Mouse (Mus musculus): ENCODE measurements around the gene Trpd52l3.
"Not testable (repeated sequence)": the region's sequence is repeated elsewhere in the genome, so short reads cannot be mapped to it uniquely, and the experiment has no call there.

The Trpd52l3 gene

DNA sequence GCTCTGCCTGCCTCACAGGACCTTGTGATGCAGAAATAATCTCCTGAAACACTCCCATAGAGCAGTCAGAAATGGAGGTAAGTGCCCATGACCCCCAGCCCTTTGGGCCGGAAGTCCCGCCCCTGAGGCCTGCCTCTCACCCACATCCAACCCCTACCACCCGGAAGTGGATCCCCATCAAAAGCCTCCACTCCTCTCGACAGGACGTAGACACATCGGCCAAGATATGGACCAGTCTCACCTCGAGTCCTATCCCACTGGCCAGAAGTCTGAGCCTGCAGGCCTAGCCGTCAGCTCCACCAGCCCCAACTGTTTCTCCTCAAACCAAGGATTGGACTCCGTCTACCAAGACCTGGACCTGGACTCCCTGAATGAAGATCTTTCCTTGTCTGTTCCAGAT, at the start of gene Trpd52l3:
Gene Trpd52l3 (plus strand): TSS at position 170 of the 400 bp plus-strand sequence.
- no peak for DNase-seq (ENCODE audit: low read depth, low spot score)

DNA sequence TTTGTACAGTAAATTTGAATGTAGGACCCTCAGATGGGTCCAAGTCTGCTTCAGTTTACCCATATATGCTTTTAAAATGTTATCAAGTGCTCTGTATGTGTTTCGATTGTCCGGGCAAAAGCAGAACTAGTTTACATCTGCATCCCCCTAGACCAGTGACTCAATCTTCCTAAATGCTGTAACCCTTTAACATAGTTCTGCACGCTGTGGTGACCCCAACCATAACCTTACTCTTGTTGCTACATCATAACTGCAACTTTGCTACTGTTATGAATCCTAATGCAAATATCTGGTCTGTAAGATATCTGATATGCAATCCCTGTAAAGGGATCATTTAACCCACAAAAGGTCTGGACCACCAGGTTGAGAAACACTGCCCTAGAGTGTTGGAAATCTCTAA, 49.8 kb upstream of the Trpd52l3 start:
- no peak for DNase-seq (ENCODE audit: low read depth, low spot score)

DNA sequence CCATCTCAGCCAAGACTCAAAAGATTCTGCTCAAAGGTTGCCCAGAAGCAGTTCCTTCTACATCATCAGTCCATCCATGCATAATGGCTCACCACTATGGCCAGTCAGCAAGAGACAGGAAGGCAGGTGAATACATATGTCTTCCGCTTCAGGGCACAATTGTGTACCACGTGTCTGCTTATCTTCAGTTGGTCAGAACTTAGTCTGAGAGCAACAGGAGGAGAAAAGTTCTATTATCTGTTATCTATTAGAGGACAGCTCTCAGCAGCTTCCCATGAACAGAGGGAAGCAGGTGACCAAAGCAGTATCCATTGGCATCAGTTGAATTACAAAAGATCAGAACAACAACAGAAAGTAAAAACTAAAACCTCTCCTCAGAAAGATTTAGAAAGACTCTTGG, 48.1 kb upstream of the Trpd52l3 start:
- DNase-seq (ENCODE audit: low read depth, low spot score), result no peak

DNA sequence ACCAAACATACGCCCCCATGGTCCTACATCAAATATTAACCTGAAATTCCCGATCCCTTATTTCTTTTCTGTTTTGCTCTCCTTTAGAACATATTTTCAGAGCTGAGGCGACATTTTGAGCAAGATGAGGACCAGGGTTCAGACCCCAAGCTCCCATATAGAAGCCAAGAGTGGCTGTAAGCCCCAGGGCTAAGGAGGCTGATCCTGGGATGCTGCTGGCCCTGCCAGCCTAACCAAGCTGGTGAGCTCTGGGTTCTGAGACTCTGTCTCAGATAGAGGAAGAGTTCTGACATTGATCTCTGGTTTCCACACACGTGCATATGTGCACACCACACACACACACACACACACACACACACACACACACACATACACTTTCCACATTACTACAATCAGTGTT, 42.7 kb upstream of the Trpd52l3 start:
- no peak for DNase-seq (ENCODE audit: low read depth, low spot score)

DNA sequence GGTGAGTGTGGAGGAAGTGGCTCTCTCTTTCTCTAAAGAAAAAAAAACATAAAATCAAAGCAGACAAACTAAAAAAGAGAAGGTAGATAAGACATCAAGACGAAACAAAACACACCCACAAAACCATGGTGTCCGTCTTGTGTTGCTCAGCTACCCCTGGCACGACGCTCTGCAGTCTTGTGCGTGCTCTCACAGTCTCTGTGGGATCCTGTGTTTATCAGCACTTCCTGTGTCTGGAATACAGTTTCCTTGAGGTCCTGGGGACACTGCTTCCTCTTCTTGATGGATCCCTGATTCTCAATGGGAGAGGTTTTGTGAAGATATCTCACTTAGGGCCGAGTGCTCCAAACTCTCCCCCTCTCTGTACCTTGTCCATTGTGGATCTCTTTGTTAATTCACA, 41.7 kb upstream of the Trpd52l3 start:
- no peak for DNase-seq (ENCODE audit: low read depth, low spot score)

DNA sequence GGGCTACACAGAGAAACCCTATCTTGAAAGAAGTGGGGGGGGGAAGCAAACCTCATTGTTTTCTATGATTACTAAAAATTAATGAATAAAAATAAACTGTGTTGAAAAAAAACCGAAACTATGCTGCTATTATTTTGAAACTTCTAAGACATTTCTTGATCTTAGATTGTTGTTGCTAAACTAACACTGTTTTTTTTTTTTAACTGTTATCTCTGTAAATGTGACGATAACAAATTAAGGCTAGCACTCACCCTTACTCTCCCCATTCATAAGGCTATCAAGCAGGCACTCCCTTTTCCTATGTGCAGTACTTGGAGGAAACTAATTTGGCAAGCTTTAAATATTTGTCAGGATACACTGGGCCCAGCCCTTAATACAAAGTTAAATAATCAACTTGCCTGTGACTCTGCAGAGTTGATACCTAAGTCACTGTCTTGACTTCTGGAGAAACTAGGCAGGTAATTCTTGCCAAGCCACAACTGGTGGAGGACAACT, 39.9 kb upstream of the Trpd52l3 start:
- DNase-seq (ENCODE audit: low read depth, low spot score), result no peak

DNA sequence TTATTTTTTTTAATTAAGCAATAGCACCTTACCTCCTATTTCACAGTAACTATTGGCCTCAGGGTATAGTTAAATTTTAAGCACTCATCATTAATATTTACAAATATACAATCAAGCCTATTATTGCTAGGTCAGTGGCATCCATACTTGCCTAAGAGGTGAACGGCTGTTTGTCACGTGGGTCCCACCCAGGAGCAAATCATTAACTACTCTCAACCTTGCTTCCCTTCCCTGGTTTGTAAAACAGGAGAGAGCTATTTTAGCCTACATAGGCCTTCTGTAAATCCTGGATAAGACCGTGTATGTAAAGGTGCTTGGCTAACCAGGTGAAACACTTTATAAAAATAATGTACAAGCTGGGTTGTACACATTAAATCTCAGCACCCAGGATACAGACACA, 35.6 kb upstream of the Trpd52l3 start:
- DNase-seq (ENCODE audit: low read depth, low spot score), result no peak

DNA sequence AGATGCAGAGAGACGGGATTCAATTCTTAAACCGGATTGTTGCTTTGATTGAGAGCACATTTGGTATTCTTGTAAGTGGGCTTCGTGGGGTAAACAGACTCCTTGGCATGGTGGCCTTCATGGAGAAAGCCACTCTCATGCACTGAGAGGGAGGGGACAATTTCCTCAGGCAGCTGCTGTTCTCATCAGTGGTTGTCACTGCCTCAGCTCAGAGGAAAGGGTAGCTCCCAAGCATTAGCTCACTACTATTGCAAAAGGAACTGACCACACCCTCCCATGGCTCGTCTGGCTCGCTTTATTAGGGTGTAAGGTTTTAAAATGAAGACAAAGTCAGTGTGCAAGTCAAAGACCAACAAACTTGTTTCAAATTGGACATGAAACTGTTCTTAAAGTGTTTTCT, 30.2 kb upstream of the Trpd52l3 start:
- no peak for DNase-seq (ENCODE audit: low read depth, low spot score)

DNA sequence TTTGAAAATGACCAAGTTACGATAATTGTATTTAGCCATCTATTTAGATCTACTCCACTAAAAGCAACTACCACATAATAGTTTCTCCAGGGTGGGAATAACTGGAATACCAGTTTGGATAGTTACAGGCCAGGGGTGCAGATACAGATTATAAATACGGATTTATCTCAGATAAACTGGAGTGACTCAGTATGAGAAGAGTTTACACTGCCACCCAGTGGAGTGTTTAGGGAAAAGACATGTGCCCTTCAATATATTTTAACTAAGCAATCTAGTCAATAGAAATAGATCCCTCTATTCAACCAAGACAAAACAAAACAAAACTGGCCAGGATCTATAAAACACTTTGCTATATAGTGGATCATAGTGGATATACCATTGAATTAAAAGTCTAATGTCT, 24.7 kb upstream of the Trpd52l3 start:
- DNase-seq (ENCODE audit: low read depth, low spot score), result peak; percentile 24

DNA sequence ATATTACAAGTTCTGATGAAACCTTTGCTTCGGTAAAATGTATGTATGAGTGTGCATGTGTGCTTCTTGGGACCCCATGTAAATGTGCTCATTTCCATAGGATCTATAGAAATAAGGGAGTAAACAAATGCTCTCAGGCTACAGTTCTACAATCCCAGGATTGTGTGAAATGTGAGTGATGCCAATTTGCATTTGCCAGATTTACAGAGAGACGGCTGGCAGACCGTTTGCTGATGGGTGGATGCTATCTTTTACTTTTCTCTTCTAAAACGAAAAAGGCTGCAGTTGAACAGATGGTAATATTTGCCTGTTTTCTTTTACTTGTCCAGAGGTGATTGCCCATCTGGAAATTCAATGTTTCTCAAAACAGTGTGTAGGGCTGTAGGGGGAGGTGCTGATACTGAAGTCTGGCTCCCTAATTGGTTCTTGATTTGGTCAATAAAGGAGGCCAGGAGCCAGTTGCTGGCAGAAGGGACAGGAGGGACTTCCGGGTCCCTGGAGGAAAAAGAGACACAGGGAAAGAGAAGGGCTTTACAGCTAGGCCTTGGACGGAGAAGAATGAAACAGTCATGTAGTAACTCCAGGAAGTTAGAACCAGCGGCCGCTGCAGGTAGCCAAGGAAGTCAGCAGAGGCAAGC, 24.0 kb upstream of the Trpd52l3 start:
- no peak for DNase-seq (ENCODE audit: low read depth, low spot score)

DNA sequence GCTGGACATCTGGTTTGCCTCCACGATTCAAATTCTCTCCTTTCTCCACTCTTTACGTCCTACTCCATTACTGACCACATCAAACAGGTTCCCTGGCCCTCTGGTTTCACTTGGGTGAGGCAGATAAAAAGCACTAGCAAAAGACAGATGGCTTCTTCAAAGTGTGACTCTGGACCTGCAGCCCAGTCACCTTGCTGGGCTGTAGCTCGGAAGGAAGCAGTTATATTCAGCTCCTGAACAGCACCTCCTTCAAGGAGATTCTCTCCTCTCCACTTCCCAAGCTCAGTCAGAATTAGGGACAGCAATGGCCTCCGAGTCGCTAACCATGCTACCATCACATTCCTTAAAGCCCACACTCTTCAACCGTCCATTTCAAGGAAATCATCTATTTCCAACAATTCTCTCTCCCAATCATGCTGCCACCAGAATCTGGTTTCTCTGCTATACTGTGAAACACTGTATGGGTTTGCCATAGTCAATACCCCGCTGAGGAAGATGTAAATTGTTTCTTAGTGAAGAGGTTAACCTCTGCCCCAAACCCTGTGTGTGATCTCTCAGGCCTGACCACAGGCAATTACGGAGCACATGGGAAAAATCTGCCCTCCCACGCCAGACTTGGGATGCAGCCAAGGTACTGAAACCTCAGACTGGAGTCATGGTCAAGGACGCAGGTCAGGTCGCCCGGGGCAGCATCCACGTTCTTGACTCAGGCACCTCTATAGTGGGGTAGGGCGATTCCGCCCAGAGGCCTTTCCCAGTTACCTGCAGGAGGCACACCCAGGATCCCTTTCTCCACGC, 19.2 kb upstream of the Trpd52l3 start:
- no peak for DNase-seq (ENCODE audit: low read depth, low spot score)

DNA sequence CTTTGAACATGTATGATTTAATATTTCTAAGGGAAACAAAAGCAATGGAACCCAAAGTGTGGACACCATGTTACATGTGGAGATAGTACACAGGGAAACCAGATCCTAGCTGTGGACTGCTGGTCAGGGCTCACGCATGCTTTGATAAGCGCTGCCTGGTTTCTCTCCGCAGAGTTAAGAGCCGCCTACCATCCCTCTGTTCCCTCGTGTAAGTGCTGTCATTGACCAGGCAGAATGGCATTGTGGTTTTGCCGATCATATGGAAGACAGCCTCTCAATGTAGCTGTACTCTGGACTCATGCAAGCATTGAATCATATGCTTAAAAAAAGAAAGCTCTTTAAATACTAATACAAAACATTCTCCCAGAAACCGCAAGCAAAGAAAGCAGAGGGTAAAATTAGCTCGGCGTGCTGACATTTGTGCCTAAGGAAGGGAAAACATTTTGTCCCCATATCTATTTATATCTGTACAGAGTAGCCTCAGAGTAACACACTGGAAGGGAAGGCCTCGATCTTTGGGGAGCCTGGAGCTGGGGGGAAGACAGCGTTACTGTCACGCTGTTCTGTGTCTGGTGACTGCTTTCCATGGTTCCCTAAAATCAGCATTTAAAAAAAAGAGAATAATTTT, 17.0 kb upstream of the Trpd52l3 start:
- no peak for DNase-seq (ENCODE audit: low read depth, low spot score)

DNA sequence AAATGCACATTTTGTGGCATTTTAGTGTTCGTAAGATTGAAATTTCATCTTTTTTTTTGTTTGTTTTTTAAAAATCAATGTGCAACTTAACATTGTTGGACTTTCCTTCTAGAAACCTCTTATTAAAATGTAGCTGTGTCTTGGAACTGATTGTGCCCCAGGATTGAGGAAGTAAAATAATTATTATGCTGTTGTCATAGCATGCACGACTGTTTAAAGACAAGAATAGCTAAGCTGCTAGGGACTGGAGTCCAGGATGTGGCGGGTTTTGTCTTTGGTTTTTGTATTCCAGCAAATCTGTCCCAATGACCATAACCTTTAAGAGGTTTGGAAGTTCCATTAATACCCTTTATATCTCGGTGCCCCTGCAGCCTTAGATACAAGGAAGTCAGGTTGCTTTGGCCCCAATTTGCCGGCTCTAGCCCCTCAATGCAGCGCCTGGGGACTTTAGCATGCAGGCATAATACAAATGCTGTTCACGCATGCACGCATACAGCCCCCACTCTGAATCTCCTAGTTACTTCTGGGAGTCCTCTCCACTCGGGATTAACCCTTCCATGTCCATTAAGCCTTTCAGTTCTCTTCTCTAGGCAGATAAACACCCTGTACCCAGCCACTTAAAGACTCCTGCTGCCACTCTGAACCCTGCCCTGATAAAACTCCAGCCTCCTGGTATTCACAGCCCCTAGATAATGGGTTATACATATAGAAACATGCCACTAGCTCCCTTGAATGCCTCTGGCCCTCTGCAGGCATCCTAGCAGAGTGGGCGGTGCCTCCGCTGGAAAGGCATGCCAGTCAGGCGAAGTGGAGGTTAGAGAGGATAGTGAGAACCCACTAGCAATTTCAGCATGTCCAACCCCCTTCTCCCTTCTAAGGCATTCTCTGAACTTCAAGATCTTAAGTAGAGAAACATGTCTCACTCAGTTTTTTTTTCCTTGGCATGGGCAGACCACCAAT, 2.9 kb upstream of the Trpd52l3 start:
- DNase-seq (ENCODE audit: low read depth, low spot score), result no peak

DNA sequence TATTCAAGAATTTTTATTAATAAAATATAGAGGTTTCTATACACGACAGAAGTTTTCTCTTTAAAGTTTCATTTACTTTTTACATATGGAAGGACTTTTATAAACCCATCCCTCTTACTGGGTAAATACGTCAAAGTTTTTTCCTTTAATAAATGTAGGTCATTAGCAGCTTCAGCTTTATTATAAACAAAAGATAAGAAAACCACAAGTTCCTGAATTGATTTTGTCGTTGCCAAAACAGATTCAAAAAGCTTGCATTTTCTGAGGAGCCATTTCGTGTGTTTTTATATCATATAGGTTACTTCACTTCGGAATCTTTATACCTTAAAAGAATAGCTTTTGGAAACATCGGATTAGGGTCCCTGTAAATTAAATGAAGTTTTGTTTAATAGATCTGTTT, 2.0 kb upstream of the Trpd52l3 start:
- no peak for DNase-seq (ENCODE audit: low read depth, low spot score)

DNA sequence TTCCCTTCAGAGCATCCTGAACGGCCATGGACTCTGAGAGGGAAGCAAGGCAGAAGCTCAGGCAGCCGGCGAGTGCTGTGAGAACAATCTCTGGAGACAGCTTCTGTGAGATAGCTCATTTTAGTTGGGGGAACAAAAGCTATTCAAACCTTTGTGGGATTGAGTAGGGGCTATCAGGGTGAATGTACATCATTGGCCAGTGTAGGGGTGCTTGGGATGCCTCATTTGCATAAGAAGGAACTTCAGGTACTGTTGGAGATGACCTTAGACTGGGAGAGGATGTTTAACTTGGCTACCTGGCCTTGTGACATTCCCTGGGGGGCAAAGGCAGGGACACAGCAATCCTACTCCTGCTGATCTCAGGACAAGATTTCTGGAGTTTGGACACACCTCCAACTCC, 2.8 kb downstream of the Trpd52l3 start:
- no peak for DNase-seq (ENCODE audit: low read depth, low spot score)

DNA sequence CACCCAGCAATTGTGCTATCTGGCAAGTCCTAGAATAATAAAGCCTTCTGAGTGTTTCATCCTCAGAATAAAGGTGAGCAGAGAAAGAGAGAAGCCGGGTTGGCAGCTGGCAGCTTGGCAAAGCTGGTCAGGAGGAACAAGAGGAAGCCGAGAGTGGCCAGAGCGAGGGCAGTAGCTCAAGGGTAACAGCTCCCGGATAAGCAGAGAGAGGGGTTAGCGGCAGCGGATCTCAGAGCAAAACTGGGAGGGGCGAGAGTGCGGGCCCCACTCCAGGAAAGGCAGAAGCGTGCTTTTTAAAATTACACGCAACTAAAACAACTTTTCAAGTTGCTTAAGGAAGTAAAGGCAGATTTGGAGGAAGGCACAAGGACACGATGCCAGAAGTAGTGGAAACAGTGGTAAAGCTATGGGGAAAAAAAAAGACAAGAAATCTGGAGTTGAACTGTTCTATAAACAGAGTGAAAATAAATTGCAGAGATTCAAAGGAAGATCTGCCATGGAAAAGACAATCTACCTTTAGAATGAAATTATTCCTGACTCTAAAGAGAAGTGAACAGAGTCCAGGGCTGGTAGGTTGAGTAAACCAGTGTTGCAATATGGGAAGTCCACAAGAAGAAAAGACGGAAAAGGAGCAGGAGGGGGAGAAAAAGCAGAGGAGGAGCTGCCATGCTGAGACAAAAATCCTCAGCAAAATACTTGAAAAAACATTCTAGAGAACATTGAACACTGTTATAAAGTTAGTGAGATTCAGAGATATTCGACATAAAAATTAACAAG, 7.1 kb downstream of the Trpd52l3 start:
- DNase-seq (ENCODE audit: low read depth, low spot score), result no peak

DNA sequence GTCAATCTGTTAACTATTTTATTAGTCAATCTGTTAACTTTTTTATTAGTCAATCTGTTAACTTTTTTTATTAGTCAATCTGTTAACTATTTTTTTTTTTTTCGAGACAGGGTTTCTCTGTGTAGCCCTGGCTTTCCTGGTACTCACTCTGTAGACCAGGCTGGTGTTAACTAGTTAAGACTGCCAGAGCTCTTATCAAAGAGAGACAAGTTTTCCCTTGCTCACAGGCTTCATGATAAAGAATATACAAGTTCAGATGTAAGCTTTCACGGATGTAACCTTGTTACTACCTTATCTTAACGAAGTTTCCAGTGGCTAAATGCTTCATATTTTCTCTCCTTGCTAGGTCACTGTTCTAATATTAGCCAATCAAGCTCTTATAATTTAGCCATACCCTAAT, 10.7 kb downstream of the Trpd52l3 start:
- DNase-seq (ENCODE audit: low read depth, low spot score), result no peak

DNA sequence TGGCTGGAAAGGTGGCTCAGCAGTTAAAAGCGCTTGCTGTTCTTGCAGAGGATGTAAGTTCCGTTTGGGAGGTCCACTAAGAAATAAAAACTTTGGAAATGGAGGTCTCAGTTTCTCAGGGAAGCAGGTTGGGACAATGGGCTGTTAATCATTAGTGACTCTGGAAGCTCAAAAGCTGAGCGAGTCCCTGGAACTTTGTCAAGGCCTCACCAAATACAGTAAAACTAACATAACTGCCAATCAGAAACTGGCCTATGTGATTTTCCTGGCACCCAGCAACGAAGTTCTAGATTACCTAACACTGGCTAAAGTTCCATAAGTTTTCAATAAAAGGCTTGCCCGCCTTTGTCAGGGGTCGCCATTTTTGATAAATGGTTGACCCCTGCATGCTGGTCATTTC, 12.6 kb downstream of the Trpd52l3 start:
- DNase-seq (ENCODE audit: low read depth, low spot score), result no peak

DNA sequence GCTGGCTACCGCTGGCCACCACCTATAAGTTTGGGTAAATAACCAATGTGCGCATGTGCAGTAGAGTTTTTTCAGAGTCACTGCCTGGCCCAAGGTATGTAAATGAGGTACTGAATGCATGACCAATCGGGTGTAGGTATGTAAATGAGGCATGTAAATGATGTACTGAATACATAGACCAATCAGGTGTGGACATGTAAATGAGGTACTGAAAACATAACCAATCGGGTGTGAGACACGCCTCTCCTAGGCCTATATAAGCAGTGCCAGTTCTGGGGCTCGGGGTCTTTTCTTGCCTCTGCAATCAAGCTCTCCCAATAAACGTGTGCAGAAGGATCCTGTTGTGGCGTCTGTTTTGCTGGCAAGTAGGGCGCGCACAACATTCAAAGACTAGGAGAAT, 19.8 kb downstream of the Trpd52l3 start:
- DNase-seq (ENCODE audit: low read depth, low spot score), result not testable (repeated sequence)

DNA sequence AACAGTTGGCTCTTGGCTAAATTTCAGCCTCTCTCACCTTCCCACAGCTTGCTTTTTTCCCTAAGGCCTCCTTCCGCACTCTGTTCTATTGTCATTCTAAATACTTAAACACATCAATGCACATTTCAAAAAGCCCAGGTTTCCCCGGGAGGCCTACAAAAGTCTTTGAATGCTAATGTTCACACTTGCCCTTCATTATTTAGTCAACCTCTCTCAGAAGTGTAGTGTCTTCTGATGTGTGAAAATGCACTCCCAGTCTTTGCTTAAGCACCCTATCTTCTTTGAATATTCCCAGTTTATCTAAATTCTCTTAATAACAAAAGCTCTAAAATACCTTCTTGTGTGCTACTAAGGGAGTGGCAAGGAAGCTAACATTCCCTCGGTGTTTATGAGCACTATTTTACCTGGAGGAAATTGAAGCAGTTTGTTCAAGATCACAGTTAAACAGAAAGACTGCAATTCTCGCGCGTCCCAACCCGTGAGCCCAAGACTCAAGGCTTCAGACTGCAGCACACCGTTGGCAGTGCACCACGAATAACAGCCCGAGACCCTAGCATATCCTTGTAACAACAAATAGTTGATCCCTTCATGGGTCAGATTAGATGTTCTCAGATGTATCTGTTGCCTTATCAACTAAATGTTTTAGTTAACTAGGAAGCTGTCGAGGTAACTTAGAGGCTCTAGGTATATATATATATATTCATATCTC, 25.6 kb downstream of the Trpd52l3 start:
- DNase-seq (ENCODE audit: low read depth, low spot score), result no peak
